Mouse (Mus musculus) heart, postnatal 10 days (tissue): ENCODE measurements around the gene Tsx. TPM values are rescaled to one million over a fixed set of nuclear protein-coding genes. Genes with fewer than 3 reads are reported as not detected.

ENCODE experiments used
- DNase-seq, 2 experiments: peaks; one replicate each; pipeline ENCODE4 v3.0.0; 2021
- intact Hi-C: fragments of 180-260 bp; cut with DNase I; formaldehyde crosslinking; loops from one replicate; pipeline ENCODE4 v1.15.1; 2025
- total RNA-seq, 2 experiments: library from RNA; stranded (reverse); gene quantifications; 2 replicates each; pipeline ENCODE4 v1.2.3; 2021

Tsx gene
- total RNA-seq, 2 experiments from 2014 or later = not detected

GRCm38 (mm10) chrX:103472346-103472745 lies 58.1 kb downstream of the Tsx start:
- intact Hi-C loops = no loop called here

More at GRCm38 (mm10) chrX:103472346-103472745, 58.1 kb downstream of the Tsx start:
- DNase-seq = no peak

Other genes with a start within 250 kb of the Tsx start
- gene Nap1l2, start 227.8 kb upstream of the Tsx start, total RNA-seq = under 1 TPM in 1 of 2 experiments, not detected in 1; 0.10 TPM
- gene Cdx4, start 93.1 kb upstream of the Tsx start, total RNA-seq = not detected
- gene Chic1, start 58.0 kb upstream of the Tsx start, total RNA-seq = 1 to 10 TPM; 1.2 to 1.3 TPM
- gene Gm26992, start 7.5 kb downstream of the Tsx start, total RNA-seq = not detected
- not detected for gene Zcchc13, start 216.1 kb downstream of the Tsx start, total RNA-seq